Mouse (Mus musculus) limb, embryonic 12.5 days (tissue): ENCODE data around the gene Qtrt2. TPM values are rescaled to one million over a fixed set of nuclear protein-coding genes. Genes with fewer than 3 reads are reported as not detected.

Experiments used
- ATAC-seq: fragments of 200-750 bp; cut with Nextera tagmentation; 2 replicates; pipeline ENCODE4 v1.8.0; 2017; ENCODE audit warnings: low read depth, moderate TSS enrichment; ENCODE audit not compliant: insufficient number of reproducible peaks, insufficient read depth, low FRiP score, low TSS enrichment
- H3K27ac ChIP-seq: fragments of 300-500 bp; sonication (generic); 2 replicates; pipeline ENCODE4 v1.5.1; 2016; ENCODE audit warnings: mild to moderate bottlenecking, moderate library complexity
- H3K27me3 ChIP-seq: fragments of 300-500 bp; sonication (generic); 2 replicates; pipeline ENCODE4 v1.6.1; 2016; ENCODE audit warnings: mild to moderate bottlenecking, moderate library complexity
- H3K36me3 ChIP-seq: fragments of 300-500 bp; sonication (generic); 2 replicates; pipeline ENCODE4 v1.6.1; 2016; ENCODE audit warnings: mild to moderate bottlenecking, moderate library complexity
- H3K4me1 ChIP-seq: fragments of 300-500 bp; sonication (generic); replicated peaks from 2 replicates; pipeline ENCODE4 v1.6.1; 2016
- H3K4me2 ChIP-seq: fragments of 300-500 bp; sonication (generic); 2 replicates; pipeline ENCODE4 v1.6.1; 2016; ENCODE audit warnings: mild to moderate bottlenecking, moderate library complexity
- H3K4me3 ChIP-seq: fragments of 300-500 bp; sonication (generic); replicated peaks from 2 replicates; pipeline ENCODE4 v1.5.1; 2016; ENCODE audit warnings: mild to moderate bottlenecking
- H3K9ac ChIP-seq: fragments of 300-500 bp; sonication (generic); replicated peaks from 2 replicates; pipeline ENCODE4 v1.6.1; 2016; ENCODE audit warnings: mild to moderate bottlenecking, moderate library complexity
- H3K9me3 ChIP-seq: fragments of 300-500 bp; sonication (generic); 2 replicates; pipeline ENCODE4 v1.6.1; 2016; ENCODE audit warnings: mild to moderate bottlenecking, moderate library complexity
- WGBS: fragments of 180-500 bp; shearing (Covaris S2); methylation state at CpG from one replicate; pipeline ENCODE4 v1.1.7; 2016; 5-methylcytosine and 5-hydroxymethylcytosine counted together
- polyA plus RNA-seq: library from polyadenylated mRNA; unstranded; fragments of >200 nt; fragmentation: Nextera tagmentation; extraction: Ambion mirVana; gene quantifications from 2 replicates; pipeline ENCODE4 v1.2.1, GENCODE M21; 2016

Qtrt2 gene
- polyA plus RNA-seq, 1 experiment from 2014 or later = 32.1 TPM

- no peaks in the 10 kb centered on the region for H3K9me3 ChIP-seq
- WGBS = 91% methylated on average over 6 of the region's 6 CpGs
- H3K27me3 ChIP-seq = no peaks in the 10 kb centered on the region
- H3K4me2 ChIP-seq = no peak overlapping the region
- H3K4me1 ChIP-seq = 0 out of 2 replicates have a peak, but pooled peaks cover 7% of the 10 kb centered on the region
- no peak for ATAC-seq
- no peaks in the 10 kb centered on the region for H3K36me3 ChIP-seq
- no peak overlapping the region for H3K4me3 ChIP-seq
- H3K27ac ChIP-seq = no peak overlapping the region
- no peak overlapping the region for H3K9ac ChIP-seq
Measured at GRCm38 (mm10) chr16:43818404-43818803, 108.2 kb downstream of the Qtrt2 start.

- H3K9me3 ChIP-seq = no peaks in the 10 kb centered on the region
- H3K9ac ChIP-seq = no peak overlapping the region
- no peaks in the 10 kb centered on the region for H3K36me3 ChIP-seq
- no peak overlapping the region for H3K27ac ChIP-seq
- no peaks in the 10 kb centered on the region for H3K4me1 ChIP-seq
- H3K4me3 ChIP-seq = no peak overlapping the region
- H3K4me2 ChIP-seq = no peak overlapping the region
- no peaks in the 10 kb centered on the region for H3K27me3 ChIP-seq
- WGBS = 76% methylated on average over 4 of the region's 5 CpGs
- no peak for ATAC-seq
Measured at GRCm38 (mm10) chr16:43816321-43816720, 110.3 kb downstream of the Qtrt2 start.

GRCm38 (mm10) chr16:43814644-43815043 lies 112.0 kb downstream of the Qtrt2 start:
- H3K9me3 ChIP-seq = no peaks in the 10 kb centered on the region
- no peak overlapping the region for H3K4me3 ChIP-seq
- no peak for ATAC-seq
- H3K4me2 ChIP-seq = no peak overlapping the region
- H3K27ac ChIP-seq = no peak overlapping the region
- H3K27me3 ChIP-seq = no peaks in the 10 kb centered on the region
- no peaks in the 10 kb centered on the region for H3K36me3 ChIP-seq
- no peaks in the 10 kb centered on the region for H3K4me1 ChIP-seq
- 51% methylated on average over 4 of the region's 4 CpGs for WGBS
- H3K9ac ChIP-seq = no peak overlapping the region

Other genes starting within 250 kb of the Qtrt2 start
- not detected in 2 replicates for gene Drd3, start 172.8 kb downstream of the Qtrt2 start, polyA plus RNA-seq
- 15.1 and 18.1 TPM in 2 replicates for gene Ccdc191, start 37.0 kb downstream of the Qtrt2 start, polyA plus RNA-seq
- 0.77 and 0.83 TPM in 2 replicates for gene Zdhhc23, start 53.0 kb upstream of the Qtrt2 start, polyA plus RNA-seq
- gene Gramd1c, start 136.5 kb upstream of the Qtrt2 start, polyA plus RNA-seq = 6.4 and 7.3 TPM in 2 replicates
- 34.2 and 43.7 TPM in 2 replicates for gene Atp6v1a, start 212.9 kb upstream of the Qtrt2 start, polyA plus RNA-seq
- 121 and 130 TPM in 2 replicates for gene Naa50, start 213.0 kb upstream of the Qtrt2 start, polyA plus RNA-seq
- 3.6 and 4.5 TPM in 2 replicates for gene Usf3, start 246.4 kb upstream of the Qtrt2 start, polyA plus RNA-seq